Mouse (Mus musculus) T-helper 2 cell (primary cell): ENCODE measurements around the gene Itga9.

ENCODE experiments used
- in situ Hi-C: fragments of 300-600 bp; cut with MboI, MseI; formaldehyde crosslinking; loops from one replicate; pipeline ENCODE4 v1.15.1; 2025; ENCODE audit warnings: high pct_unique_total_duplicates

Gene Itga9

GRCm38 (mm10) chr9:118919672-118920186 is 313.2 kb downstream of the Itga9 start:
- in situ Hi-C loops = loop anchor here (5.0 kb wide), 1 partner anchor 148 kb away; no protein-coding TSS in a partner anchor

- in situ Hi-C loops = loop anchor here (5.0 kb wide), 1 partner anchor 146 kb away; no protein-coding TSS in a partner anchor
These were observed 314.5 kb downstream of the Itga9 start for GRCm38 (mm10) chr9:118920798-118921515.

GRCm38 (mm10) chr9:118921926-118922325 is 315.4 kb downstream of the Itga9 start:
- in situ Hi-C loops = loop anchor here (5.0 kb wide), 1 partner anchor 145 kb away; no protein-coding TSS in a partner anchor

- in situ Hi-C loops = loop anchor here (5.0 kb wide), 1 partner anchor 143 kb away; no protein-coding TSS in a partner anchor
These were observed 318.1 kb downstream of the Itga9 start for GRCm38 (mm10) chr9:118924554-118925085.

GRCm38 (mm10) chr9:118925286-118926110 is 319.0 kb downstream of the Itga9 start:
- in situ Hi-C loops = no loop called here

GRCm38 (mm10) chr9:118926111-118926650 is 319.7 kb downstream of the Itga9 start, which contains the start of gene Ctdspl:
Gene Ctdspl, plus strand, starts transcription at chr9:118926453.
- in situ Hi-C loops = no loop called here

- in situ Hi-C loops = no loop called here
These were observed 320.3 kb downstream of the Itga9 start for GRCm38 (mm10) chr9:118926688-118927321.

GRCm38 (mm10) chr9:118927501-118927900 is 321.0 kb downstream of the Itga9 start:
- in situ Hi-C loops = no loop called here

- in situ Hi-C loops = no loop called here
These were observed 321.5 kb downstream of the Itga9 start for GRCm38 (mm10) chr9:118928007-118928406.

- in situ Hi-C loops = no loop called here
These were observed 322.2 kb downstream of the Itga9 start for GRCm38 (mm10) chr9:118928656-118929055.

- in situ Hi-C loops = no loop called here
These were observed 324.1 kb downstream of the Itga9 start for GRCm38 (mm10) chr9:118930611-118931010.

- in situ Hi-C loops = no loop called here
These were observed 327.3 kb downstream of the Itga9 start for GRCm38 (mm10) chr9:118933800-118934199.

- in situ Hi-C loops = no loop called here
These were observed 327.8 kb downstream of the Itga9 start for GRCm38 (mm10) chr9:118934319-118934718.

GRCm38 (mm10) chr9:118935098-118935497 is 328.6 kb downstream of the Itga9 start:
- in situ Hi-C loops = no loop called here

GRCm38 (mm10) chr9:118936071-118936470 is 329.6 kb downstream of the Itga9 start:
- in situ Hi-C loops = no loop called here

- in situ Hi-C loops = no loop called here
These were observed 331.0 kb downstream of the Itga9 start for GRCm38 (mm10) chr9:118937515-118937914.

GRCm38 (mm10) chr9:118939410-118939809 is 332.9 kb downstream of the Itga9 start:
- in situ Hi-C loops = no loop called here

GRCm38 (mm10) chr9:118939831-118940230 is 333.3 kb downstream of the Itga9 start:
- in situ Hi-C loops = no loop called here

- in situ Hi-C loops = no loop called here
These were observed 334.2 kb downstream of the Itga9 start for GRCm38 (mm10) chr9:118940591-118941207.

- in situ Hi-C loops = no loop called here
These were observed 335.5 kb downstream of the Itga9 start for GRCm38 (mm10) chr9:118942030-118942429.

GRCm38 (mm10) chr9:118943941-118944340 is 337.5 kb downstream of the Itga9 start:
- in situ Hi-C loops = no loop called here
